Mouse (Mus musculus) urinary bladder, postnatal 4 days (tissue): ENCODE measurements around the gene Mymx.

ENCODE experiments used
- DNase-seq, 2 experiments: peaks; one replicate each; pipeline ENCODE4 v3.0.0; 2021 to 2022; ENCODE audit warnings: low spot score in 2 of 2

Gene Mymx

DNA sequence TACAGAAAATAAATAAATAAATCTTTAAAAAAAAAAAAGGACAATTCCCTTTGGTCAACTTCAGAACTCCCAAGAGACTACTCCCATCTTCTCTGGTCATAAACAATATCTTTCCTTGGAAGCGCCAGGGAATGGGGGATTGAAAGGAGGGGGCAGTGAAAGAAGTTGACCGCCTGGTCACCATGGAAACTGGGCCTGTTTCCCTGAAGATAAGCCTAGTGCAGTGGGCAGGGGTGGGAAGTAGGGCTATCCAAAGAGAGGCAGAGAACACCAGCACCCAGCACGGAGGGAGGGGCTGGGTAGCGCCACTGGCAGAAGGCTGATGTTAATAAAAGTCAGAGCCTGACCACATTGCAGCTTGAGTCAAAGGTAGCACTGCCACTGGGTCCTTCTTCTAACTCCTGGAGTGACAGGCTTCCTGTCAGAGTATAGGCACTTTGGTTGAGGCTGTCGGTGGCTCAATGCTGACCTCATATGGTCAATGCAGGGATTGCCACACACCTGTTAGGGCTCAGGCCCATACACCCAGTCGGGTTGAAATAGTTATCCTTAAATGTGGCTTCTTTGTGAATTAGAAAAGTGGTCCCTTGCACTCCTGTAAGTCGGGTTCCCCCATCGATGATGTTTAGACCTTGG is 50.0 kb downstream of the Mymx start:
- no peak for DNase-seq

DNA sequence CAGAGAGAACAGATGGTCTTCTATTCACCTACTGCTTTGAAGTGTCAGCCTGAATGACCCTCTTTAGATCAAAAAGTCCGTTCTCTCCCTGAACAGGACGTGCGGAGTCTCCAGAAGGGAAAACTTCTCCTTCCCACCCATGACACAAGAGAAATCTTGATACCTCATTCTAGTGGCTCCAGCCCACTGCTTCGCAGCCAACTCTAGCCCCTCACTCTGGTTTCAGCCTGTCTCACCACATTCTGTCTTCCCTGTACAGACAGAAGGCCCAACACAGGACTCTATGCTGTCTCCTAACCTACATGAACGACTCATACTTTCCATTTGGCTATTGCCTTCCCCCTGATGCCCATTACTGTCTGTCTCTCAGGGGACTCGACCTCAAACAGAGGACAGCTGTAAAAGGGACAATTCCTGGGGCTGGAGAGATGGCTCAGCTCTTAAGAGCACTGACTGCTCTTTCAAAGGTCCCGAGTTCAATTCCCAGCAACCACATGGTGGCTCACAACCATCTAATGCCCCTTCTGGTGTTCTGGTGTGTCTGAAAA is 50.6 kb downstream of the Mymx start:
- no peak for DNase-seq
